Mouse (Mus musculus) cerebellum, adult 18-20 months (tissue): ENCODE measurements around the gene Itfg1.
"Not testable (repeated sequence)": the region's sequence is repeated elsewhere in the genome, so short reads cannot be mapped to it uniquely, and the experiment has no call there.

Source experiments
- DNase-seq, 2 experiments: peaks; one replicate each; pipeline ENCODE4 v3.0.0; 2021

Itfg1 gene

GRCm38 (mm10) chr8:85840657-85841488 lies at the start of gene Itfg1, which contains the start of gene Phkb:
Gene Itfg1 (minus strand): TSS chr8:85840921.
Gene Phkb (plus strand): TSS chr8:85840959.
- peak; percentile 83 to 93 for DNase-seq

GRCm38 (mm10) chr8:85884811-85885210 lies 44.1 kb upstream of the Itfg1 start:
- no peak for DNase-seq

GRCm38 (mm10) chr8:85879624-85880023 lies 38.9 kb upstream of the Itfg1 start:
- no peak for DNase-seq

GRCm38 (mm10) chr8:85877976-85878375 lies 37.3 kb upstream of the Itfg1 start:
- DNase-seq, result no peak

- no peak for DNase-seq
These were observed 30.9 kb upstream of the Itfg1 start for GRCm38 (mm10) chr8:85871660-85872059.

- no peak for DNase-seq
These were observed 21.7 kb upstream of the Itfg1 start for GRCm38 (mm10) chr8:85862381-85862780.

GRCm38 (mm10) chr8:85860612-85861011 lies 19.9 kb upstream of the Itfg1 start:
- DNase-seq, result no peak

GRCm38 (mm10) chr8:85857227-85857896 lies 16.6 kb upstream of the Itfg1 start:
- DNase-seq, result not testable (repeated sequence)

GRCm38 (mm10) chr8:85854220-85855123 lies 13.8 kb upstream of the Itfg1 start:
- no peak for DNase-seq

GRCm38 (mm10) chr8:85845887-85846286 lies 5.2 kb upstream of the Itfg1 start:
- DNase-seq, result no peak

- peak in 1 of 2 experiments; percentile 19 for DNase-seq
These were observed 721 bp upstream of the Itfg1 start for GRCm38 (mm10) chr8:85841489-85841795.

GRCm38 (mm10) chr8:85839916-85840656 lies 635 bp downstream of the Itfg1 start:
- no peak for DNase-seq

GRCm38 (mm10) chr8:85813621-85814020 lies 27.1 kb downstream of the Itfg1 start:
- no peak for DNase-seq

GRCm38 (mm10) chr8:85801408-85801807 lies 39.3 kb downstream of the Itfg1 start:
- DNase-seq, result no peak

- DNase-seq, result no peak
These were observed 40.6 kb downstream of the Itfg1 start for GRCm38 (mm10) chr8:85800164-85800563.

- not testable (repeated sequence) for DNase-seq
These were observed 44.3 kb downstream of the Itfg1 start for GRCm38 (mm10) chr8:85796392-85796791.

- no peak for DNase-seq
These were observed 52.4 kb downstream of the Itfg1 start for GRCm38 (mm10) chr8:85788341-85788740.

- no peak for DNase-seq
These were observed 52.8 kb downstream of the Itfg1 start for GRCm38 (mm10) chr8:85787909-85788308.

- DNase-seq, result no peak
These were observed 55.2 kb downstream of the Itfg1 start for GRCm38 (mm10) chr8:85785506-85785905.

- DNase-seq, result no peak
These were observed 56.9 kb downstream of the Itfg1 start for GRCm38 (mm10) chr8:85783871-85784270.

- DNase-seq, result peak; percentile 22 to 47
These were observed 60.6 kb downstream of the Itfg1 start for GRCm38 (mm10) chr8:85780091-85780490.

GRCm38 (mm10) chr8:85745053-85745452 lies 95.7 kb downstream of the Itfg1 start:
- DNase-seq, result no peak
